Mouse (Mus musculus) liver, postnatal 0 days (tissue): Measurements from ENCODE around the gene Rgl2.

Experiments
- CTCF ChIP-seq: sonication (generic); IDR thresholded peaks from 2 replicates; pipeline ENCODE4 v1.5.1; 2016; ENCODE audit warnings: antibody characterized with exemption, low read depth
- EP300 ChIP-seq: IDR thresholded peaks from 2 replicates; pipeline ENCODE4 v1.6.1; 2016; ENCODE audit warnings: antibody characterized with exemption, low read depth, mild to moderate bottlenecking

DNA sequence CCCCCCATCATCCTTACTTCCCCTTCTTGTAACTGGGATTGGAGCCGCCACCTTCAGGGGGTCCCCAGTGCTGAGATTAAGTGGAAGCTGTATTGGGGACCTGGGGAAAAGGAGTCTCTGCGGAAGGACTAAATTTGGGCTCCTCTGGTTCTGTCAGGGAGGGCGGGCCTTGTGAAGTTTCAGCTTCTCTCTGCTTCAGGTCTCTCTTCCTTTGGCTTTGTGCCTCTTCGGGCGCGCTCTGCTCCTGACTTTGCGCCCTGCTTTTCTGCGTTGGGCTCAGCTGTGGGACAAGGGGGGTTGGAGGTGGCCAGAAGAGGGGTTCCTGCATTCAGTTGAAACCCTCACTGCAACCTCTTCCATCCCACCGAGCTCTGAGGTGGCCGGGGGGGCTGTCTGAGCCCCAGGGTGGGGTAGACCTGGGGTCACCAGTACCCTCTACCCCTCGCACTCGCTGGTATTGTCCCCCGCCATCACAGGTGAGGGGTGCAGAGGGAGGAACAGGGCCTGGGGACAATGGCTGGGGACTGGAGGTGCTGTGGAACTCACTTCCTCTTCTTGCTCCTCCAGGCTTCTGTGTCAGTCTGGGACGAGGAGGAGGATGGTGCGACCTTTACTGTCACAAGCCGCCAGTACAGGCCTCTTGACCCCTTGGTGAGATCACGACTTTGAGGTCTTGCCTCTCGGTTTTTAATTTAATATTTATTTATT, 2.0 kb downstream of the Rgl2 start:
- TF ChIP-seq CTCF (no peak), EP300 (no peak)
